Mouse (Mus musculus) lung, postnatal 0 days (tissue): ENCODE data around the gene Sh3d19. TPM values are rescaled to one million over a fixed set of nuclear protein-coding genes. Genes with fewer than 3 reads are reported as not detected.

ENCODE experiments used
- ATAC-seq: fragments of 200-750 bp; cut with Nextera tagmentation; 2 replicates; pipeline ENCODE4 v1.8.0; 2017; ENCODE audit warnings: moderate library complexity
- DNase-seq: peaks from one replicate; pipeline ENCODE4 v3.0.0-alpha.2; 2016; ENCODE audit warnings: low spot score
- H3K27ac ChIP-seq: fragments of 300-500 bp; sonication (generic); 2 replicates; pipeline ENCODE4 v1.5.1; 2014; ENCODE audit warnings: antibody characterized with exemption, mild to moderate bottlenecking, low read length, mixed read lengths
- H3K27me3 ChIP-seq: fragments of 300-500 bp; sonication (generic); replicated peaks from 2 replicates; pipeline ENCODE4 v1.6.1; 2014; ENCODE audit warnings: low read length, mixed read lengths; ENCODE audit not compliant: insufficient read depth
- H3K36me3 ChIP-seq: fragments of 300-500 bp; sonication (generic); 2 replicates; pipeline ENCODE4 v1.6.1; 2014; ENCODE audit warnings: low read length, mixed read lengths; ENCODE audit not compliant: insufficient read depth
- H3K4me1 ChIP-seq: fragments of 300-500 bp; sonication (generic); 2 replicates; pipeline ENCODE4 v1.6.1; 2014; ENCODE audit warnings: antibody characterized with exemption, low read depth, low read length, mixed read lengths; ENCODE audit not compliant: insufficient read depth
- H3K4me2 ChIP-seq: fragments of 300-500 bp; sonication (generic); replicated peaks from 2 replicates; pipeline ENCODE4 v1.6.1; 2014; ENCODE audit warnings: low read depth, mild to moderate bottlenecking, low read length, moderate library complexity, mixed read lengths
- H3K4me3 ChIP-seq: fragments of 300-500 bp; sonication (generic); 2 replicates; pipeline ENCODE4 v1.5.1; 2014; ENCODE audit warnings: low read depth, low read length
- H3K9ac ChIP-seq: fragments of 300-500 bp; sonication (generic); replicated peaks from 2 replicates; pipeline ENCODE4 v1.6.1; 2014; ENCODE audit warnings: low read depth, mild to moderate bottlenecking
- H3K9me3 ChIP-seq: fragments of 300-500 bp; sonication (generic); 2 replicates; pipeline ENCODE4 v1.6.1; 2016; ENCODE audit warnings: low read length, mixed read lengths
- CTCF ChIP-seq: IDR thresholded peaks from 2 replicates; pipeline ENCODE4 v1.5.1; 2016; ENCODE audit warnings: antibody characterized with exemption, mild to moderate bottlenecking
- EP300 ChIP-seq: IDR thresholded peaks from 2 replicates; pipeline ENCODE4 v1.6.1; 2016; ENCODE audit warnings: antibody characterized with exemption, mild to moderate bottlenecking, control low read depth
- WGBS: fragments of 180-500 bp; shearing (Covaris S2); extraction: QIAGEN DNeasy Blood & Tissue Kit; methylation state at CpG from one replicate; pipeline ENCODE4 v1.1.7; 2014; 5-methylcytosine and 5-hydroxymethylcytosine counted together
- polyA plus RNA-seq: library from polyadenylated mRNA; unstranded; fragments of >200 nt; fragmentation: Nextera tagmentation; extraction: Ambion mirVana; gene quantifications from 2 replicates; pipeline ENCODE4 v1.2.1, GENCODE M21; 2015

Gene Sh3d19
- polyA plus RNA-seq, 1 experiment from 2014 or later: 28.3 TPM

- Histone ChIP-seq H3K9ac (no peak overlapping the region), H3K4me3 (no peak overlapping the region), H3K4me1 (no peaks in the 10 kb centered on the region), H3K27ac (no peak overlapping the region), H3K27me3 (no peaks in the 10 kb centered on the region), H3K9me3 (no peaks in the 10 kb centered on the region), H3K36me3 (peaks cover 13% of the 10 kb centered on the region; the same call in 1 of the 2 replicates), H3K4me2 (no peak overlapping the region)
- WGBS: 63% methylated on average over 7 of the region's 7 CpGs
- TF ChIP-seq CTCF (no peak), EP300 (no peak)
- peak; percentile 30; the same call in 1 of the 2 replicates for ATAC-seq
- DNase-seq: peak; percentile 22
Observed at GRCm38 (mm10) chr3:86109099-86109498, 138.2 kb downstream of the Sh3d19 start.

DNA sequence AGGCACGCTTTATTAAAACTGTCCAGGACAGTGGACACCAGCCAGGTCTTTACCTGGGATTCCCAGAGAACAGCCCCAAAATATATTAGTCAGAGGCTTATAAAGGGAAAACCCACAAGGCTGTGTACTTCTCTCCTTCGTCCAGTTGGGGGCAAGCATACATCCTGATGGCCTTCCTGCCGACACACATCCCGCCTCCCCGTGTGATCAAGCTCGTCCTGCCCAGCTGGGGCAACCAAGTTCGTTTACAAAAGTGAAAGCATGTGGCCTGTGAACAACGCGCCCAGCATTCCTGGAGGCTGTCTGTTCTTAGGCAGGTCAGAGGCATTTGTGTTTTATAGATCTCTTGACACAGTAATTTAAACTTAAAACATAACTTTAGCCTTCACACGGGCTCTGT is 139.2 kb downstream of the Sh3d19 start:
- Histone ChIP-seq H3K4me1 (no peaks in the 10 kb centered on the region), H3K27me3 (no peaks in the 10 kb centered on the region), H3K36me3 (peaks cover 13% of the 10 kb centered on the region; the same call in 1 of the 2 replicates), H3K9me3 (no peaks in the 10 kb centered on the region), H3K9ac (no peak overlapping the region), H3K4me2 (peak overlapping the region; percentile 29), H3K27ac (no peak overlapping the region), H3K4me3 (no peak overlapping the region)
- DNase-seq (peak; percentile 85), ATAC-seq (peak; percentile 72)
- TF ChIP-seq CTCF: peak; percentile 71
- TF ChIP-seq EP300: no peak
- 14% methylated on average over 10 of the region's 10 CpGs for WGBS

- no peak overlapping the region for H3K9ac ChIP-seq
- H3K27ac ChIP-seq: no peak overlapping the region
- 90% methylated on average over 7 of the region's 7 CpGs for WGBS
- H3K27me3 ChIP-seq: no peaks in the 10 kb centered on the region
- H3K36me3 ChIP-seq: peaks cover 8% of the 10 kb centered on the region; the same call in 1 of the 2 replicates
- no peak overlapping the region for H3K4me3 ChIP-seq
- ATAC-seq (no peak), DNase-seq (no peak)
- H3K4me2 ChIP-seq: no peak overlapping the region
- TF ChIP-seq CTCF: no peak
- no peak for TF ChIP-seq EP300
- no peaks in the 10 kb centered on the region for H3K4me1 ChIP-seq
- H3K9me3 ChIP-seq: no peaks in the 10 kb centered on the region
Observed at GRCm38 (mm10) chr3:86112766-86113165, 141.9 kb downstream of the Sh3d19 start.

DNA sequence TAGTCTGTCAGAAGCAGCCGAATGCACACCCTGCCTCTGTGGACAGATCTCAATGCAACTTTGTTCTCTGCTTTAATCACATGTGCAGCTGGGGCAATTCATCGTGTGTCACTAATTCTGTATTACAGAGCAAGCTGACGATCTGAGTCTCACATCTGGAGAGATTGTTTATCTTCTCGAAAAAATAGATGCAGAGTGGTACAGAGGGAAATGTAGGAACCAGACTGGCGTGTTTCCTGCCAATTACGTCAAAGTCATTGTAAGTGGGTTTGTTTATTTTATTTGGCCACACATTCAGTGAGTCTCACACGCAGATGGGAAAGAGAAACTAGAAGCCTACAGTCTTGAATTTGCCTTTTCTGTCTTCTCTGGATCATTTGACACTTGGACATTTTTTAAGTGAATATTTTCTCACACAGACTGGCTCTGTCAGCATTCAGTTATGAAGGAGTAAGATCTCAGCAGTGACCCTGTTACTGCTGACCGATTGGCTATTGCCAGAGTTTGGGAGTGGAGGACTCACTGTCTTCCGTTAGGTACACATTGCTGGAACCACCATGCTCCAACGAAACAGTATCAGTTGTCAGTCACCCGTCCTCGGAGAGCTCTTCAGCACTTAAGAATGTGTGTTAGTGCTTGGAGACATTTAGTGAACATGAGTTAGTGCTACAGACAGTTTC is 143.9 kb downstream of the Sh3d19 start:
- 34% methylated on average over 12 of the region's 12 CpGs for WGBS
- H3K4me2 ChIP-seq: peak overlapping the region; percentile 32; the same call in 1 of the 2 replicates
- no peak overlapping the region; the same call in 1 of the 2 replicates for H3K4me3 ChIP-seq
- H3K4me1 ChIP-seq: no peaks in the 10 kb centered on the region
- TF ChIP-seq CTCF (no peak), EP300 (peak; percentile 97)
- no peaks in the 10 kb centered on the region for H3K27me3 ChIP-seq
- H3K9ac ChIP-seq: no peak overlapping the region
- peak overlapping the region; percentile 70; the same call in 1 of the 2 replicates for H3K27ac ChIP-seq
- H3K9me3 ChIP-seq: no peaks in the 10 kb centered on the region
- peak; percentile 88 for DNase-seq
- H3K36me3 ChIP-seq: peaks cover 8% of the 10 kb centered on the region; the same call in 1 of the 2 replicates
- ATAC-seq: peak; percentile 91

DNA sequence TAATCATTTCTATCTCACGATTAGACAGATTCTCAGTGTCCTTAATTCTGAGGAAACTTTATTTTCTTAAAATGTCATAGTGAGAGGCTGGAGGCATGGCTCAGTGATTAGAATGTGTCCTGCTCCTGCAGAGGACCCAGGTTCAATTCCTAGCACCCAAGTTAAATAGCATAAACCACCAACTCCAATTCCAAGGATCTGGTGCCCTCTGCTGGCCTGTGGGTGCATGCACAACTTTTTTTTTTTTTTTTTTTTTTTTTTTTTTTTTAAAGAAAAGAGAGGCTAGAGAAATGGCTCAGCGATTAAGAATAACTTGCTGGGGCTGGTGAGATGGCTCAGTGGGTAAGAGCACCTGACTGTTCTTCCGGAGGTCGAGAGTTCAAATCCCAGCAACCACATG is 146.0 kb downstream of the Sh3d19 start:
- no peak overlapping the region for H3K4me3 ChIP-seq
- TF ChIP-seq CTCF (peak; percentile 51), EP300 (no peak)
- H3K9ac ChIP-seq: no peak overlapping the region
- no peaks in the 10 kb centered on the region for H3K27me3 ChIP-seq
- 92% methylated on average over 4 of the region's 4 CpGs for WGBS
- ATAC-seq (no peak), DNase-seq (no peak)
- no peak overlapping the region for H3K27ac ChIP-seq
- H3K9me3 ChIP-seq: no peaks in the 10 kb centered on the region
- H3K4me1 ChIP-seq: no peaks in the 10 kb centered on the region
- no peak overlapping the region for H3K4me2 ChIP-seq
- peaks cover 16% of the 10 kb centered on the region; the same call in 1 of the 2 replicates for H3K36me3 ChIP-seq

GRCm38 (mm10) chr3:86119237-86119932 is 148.5 kb downstream of the Sh3d19 start:
- H3K27ac ChIP-seq: no peak overlapping the region
- DNase-seq (no peak), ATAC-seq (no peak)
- no peaks in the 10 kb centered on the region for H3K27me3 ChIP-seq
- whole genome bisulfite sequencing: 74% methylated on average over 16 of the region's 16 CpGs
- no peaks in the 10 kb centered on the region for H3K9me3 ChIP-seq
- no peak overlapping the region for H3K4me2 ChIP-seq
- H3K9ac ChIP-seq: no peak overlapping the region
- no peak overlapping the region for H3K4me3 ChIP-seq
- peaks cover 30% of the 10 kb centered on the region for H3K36me3 ChIP-seq
- TF ChIP-seq CTCF: no peak
- TF ChIP-seq EP300: no peak
- H3K4me1 ChIP-seq: no peaks in the 10 kb centered on the region
